Mouse (Mus musculus) heart, postnatal 10 days (tissue): ENCODE data around the gene Tmco4. TPM values are rescaled to one million over a fixed set of nuclear protein-coding genes. Genes with fewer than 3 reads are reported as not detected.

ENCODE experiments used
- DNase-seq, 2 experiments: peaks; one replicate each; pipeline ENCODE4 v3.0.0; 2021
- intact Hi-C: fragments of 180-260 bp; cut with DNase I; formaldehyde crosslinking; loops from one replicate; pipeline ENCODE4 v1.15.1; 2025
- total RNA-seq, 2 experiments: library from RNA; stranded (reverse); gene quantifications; 2 replicates each; pipeline ENCODE4 v1.2.3; 2021

The Tmco4 gene
- total RNA-seq, 2 experiments from 2014 or later, result 12.7 to 13.9 TPM

- no peak for DNase-seq
- intact Hi-C loops, result no loop called here
Measured at GRCm38 (mm10) chr4:139053391-139053790, 80.7 kb downstream of the Tmco4 start.

- peak in 1 of 2 experiments; percentile 52 for DNase-seq
- intact Hi-C loops, result no loop called here
Measured at GRCm38 (mm10) chr4:139054300-139054923, 81.7 kb downstream of the Tmco4 start.

GRCm38 (mm10) chr4:139055336-139055735 lies 82.6 kb downstream of the Tmco4 start:
- intact Hi-C loops, result no loop called here
- DNase-seq, result peak; percentile 48 to 61

GRCm38 (mm10) chr4:139055744-139056143 lies 83.1 kb downstream of the Tmco4 start:
- no peak for DNase-seq
- intact Hi-C loops, result no loop called here

GRCm38 (mm10) chr4:139057291-139057690 lies 84.6 kb downstream of the Tmco4 start:
- no peak for DNase-seq
- intact Hi-C loops, result no loop called here

- intact Hi-C loops, result no loop called here
- DNase-seq, result no peak
Measured at GRCm38 (mm10) chr4:139058029-139058428, 85.3 kb downstream of the Tmco4 start.

GRCm38 (mm10) chr4:139059569-139059968 lies 86.9 kb downstream of the Tmco4 start:
- intact Hi-C loops, result no loop called here
- DNase-seq, result peak; percentile 61 to 79

- no peak for DNase-seq
- intact Hi-C loops, result no loop called here
Measured at GRCm38 (mm10) chr4:139064831-139065230, 92.1 kb downstream of the Tmco4 start.

- intact Hi-C loops, result no loop called here
Measured at GRCm38 (mm10) chr4:139068287-139068686, 95.6 kb downstream of the Tmco4 start.

GRCm38 (mm10) chr4:139074060-139074459 lies 101.4 kb downstream of the Tmco4 start:
- intact Hi-C loops, result no loop called here
- no peak for DNase-seq

More at GRCm38 (mm10) chr4:139068287-139068686, 95.6 kb downstream of the Tmco4 start:
- DNase-seq, result no peak

- DNase-seq, result no peak
- intact Hi-C loops, result no loop called here
Measured at GRCm38 (mm10) chr4:139075041-139075711, 102.5 kb downstream of the Tmco4 start, which contains the start of gene Htr6. Gene Htr6 (minus strand): TSS chr4:139075570.

GRCm38 (mm10) chr4:139075915-139076314 lies 103.2 kb downstream of the Tmco4 start:
- no peak for DNase-seq
- intact Hi-C loops, result loop anchor here (2.0 kb wide), 1 partner anchor 41 kb away; no protein-coding TSS in a partner anchor

- intact Hi-C loops, result loop anchor here (1.0 kb wide), 1 partner anchor 156 kb away; no protein-coding TSS in a partner anchor
- peak in 1 of 2 experiments; percentile 53 for DNase-seq
Measured at GRCm38 (mm10) chr4:139078313-139078712, 105.6 kb downstream of the Tmco4 start.

- peak in 1 of 2 experiments; percentile 47 for DNase-seq
- intact Hi-C loops, result loop anchor here (1.0 kb wide), 1 partner anchor 156 kb away; no protein-coding TSS in a partner anchor
Measured at GRCm38 (mm10) chr4:139078726-139079125, 106.0 kb downstream of the Tmco4 start.

GRCm38 (mm10) chr4:139079439-139079838 lies 106.8 kb downstream of the Tmco4 start:
- no peak for DNase-seq
- intact Hi-C loops, result no loop called here

- peak in 1 of 2 experiments; percentile 57 for DNase-seq
- intact Hi-C loops, result no loop called here
Measured at GRCm38 (mm10) chr4:139080259-139080658, 107.6 kb downstream of the Tmco4 start.

GRCm38 (mm10) chr4:139081270-139081931 lies 108.7 kb downstream of the Tmco4 start:
- no peak for DNase-seq
- intact Hi-C loops, result no loop called here

GRCm38 (mm10) chr4:139082790-139083564 lies 110.3 kb downstream of the Tmco4 start:
- DNase-seq, result no peak
- intact Hi-C loops, result no loop called here

GRCm38 (mm10) chr4:139085337-139085736 lies 112.6 kb downstream of the Tmco4 start:
- intact Hi-C loops, result loop anchor here (5.0 kb wide), 1 partner anchor 147 kb away; no protein-coding TSS in a partner anchor
- DNase-seq, result peak in 1 of 2 experiments; percentile 58

GRCm38 (mm10) chr4:139086037-139086436 lies 113.3 kb downstream of the Tmco4 start:
- peak; percentile 89 to 94 for DNase-seq
- intact Hi-C loops, result loop anchor here (1.0 to 5.0 kb wide), 4 partner anchors 146 to 251 kb away; no protein-coding TSS in a partner anchor
